15 mouse cellular contexts compared by ENCODE assay signal in genomic region chr10:21559769-21560168, GRCm38 (mm10). TPM values are rescaled to one million over a fixed set of nuclear protein-coding genes. Genes with fewer than 3 reads are reported as not detected.
A peak's percentile ranks its signal among the peaks of the same experiment; 100 is the strongest.
DNase-seq lines count a peak whose midpoint lies in the region; ATAC-seq and TF ChIP-seq lines count a peak whose summit lies in the region.
"Had no signal": no experiment of that assay in that cellular context is flagged by ENCODE, and none has a peak within 500 bp of the region (broad histone marks: within the 10 kb centered on the region; RNA-seq: fewer than 3 reads in every experiment).

No protein-coding gene starts in this region.

- no peaks in the 10 kb centered on the region for H3K27me3 ChIP-seq in hindbrain, embryonic 15.5 days
- no peaks in the 10 kb centered on the region for H3K27me3 ChIP-seq in hindbrain, embryonic 10.5 days (ENCODE audit: insufficient read depth, poor library complexity, severe bottlenecking)
- no peaks in the 10 kb centered on the region for H3K27me3 ChIP-seq in neural tube, embryonic 14.5 days (ENCODE audit: control insufficient read depth, insufficient read depth, low read length)
- no peaks in the 10 kb centered on the region for H3K27me3 ChIP-seq in liver, postnatal 0 days (ENCODE audit: insufficient read depth, low read length)
- H3K27me3 ChIP-seq: CH12.LX; midbrain, embryonic 15.5 days had no signal

- 0 out of 2 replicates have a peak overlapping the region, but pooled peaks have one; percentile 6 for H3K4me2 ChIP-seq in hindbrain, embryonic 15.5 days
- peak overlapping the region; percentile 1; the same call in 1 of the 2 replicates for H3K4me2 ChIP-seq in neural tube, embryonic 14.5 days (ENCODE audit: low read depth, low read length)
- no peak overlapping the region for H3K4me2 ChIP-seq in liver, postnatal 0 days (ENCODE audit: low read depth, low read length)
- H3K4me2 ChIP-seq: midbrain, embryonic 15.5 days had no signal

- H3K9me3 ChIP-seq in hindbrain, embryonic 15.5 days: no peaks in the 10 kb centered on the region
- H3K9me3 ChIP-seq in hindbrain, embryonic 10.5 days: no peaks in the 10 kb centered on the region
- H3K9me3 ChIP-seq in neural tube, embryonic 14.5 days (ENCODE audit: control insufficient read depth, low read length): no peaks in the 10 kb centered on the region
- H3K9me3 ChIP-seq in liver, postnatal 0 days (ENCODE audit: low read length): no peaks in the 10 kb centered on the region
- H3K9me3 ChIP-seq: midbrain, embryonic 15.5 days had no signal

- TF ChIP-seq EP300 in liver, postnatal 0 days (IDR thresholded peaks at IDR 0.05; ENCODE audit: low read depth): no peak

- no peak overlapping the region for H3K4me3 ChIP-seq in hindbrain, embryonic 15.5 days
- H3K4me3 ChIP-seq in hindbrain, embryonic 10.5 days: no peak overlapping the region
- no peak overlapping the region for H3K4me3 ChIP-seq in neural tube, embryonic 14.5 days (ENCODE audit: low read depth, low read length)
- no peak overlapping the region for H3K4me3 ChIP-seq in liver, postnatal 0 days (ENCODE audit: low read depth, low read length)
- H3K4me3 ChIP-seq: midbrain, embryonic 15.5 days had no signal

- H3K4me1 ChIP-seq in hindbrain, embryonic 15.5 days (replicated peaks): no peaks in the 10 kb centered on the region
- H3K4me1 ChIP-seq in hindbrain, embryonic 10.5 days (replicated peaks): no peaks in the 10 kb centered on the region
- no peaks in the 10 kb centered on the region for H3K4me1 ChIP-seq in neural tube, embryonic 14.5 days (ENCODE audit: control insufficient read depth, insufficient read depth, low read length)
- no peaks in the 10 kb centered on the region for H3K4me1 ChIP-seq in liver, postnatal 0 days (ENCODE audit: insufficient read depth)
- H3K4me1 ChIP-seq: midbrain, embryonic 15.5 days had no signal

- no peak overlapping the region for H3K27ac ChIP-seq in hindbrain, embryonic 15.5 days (replicated peaks)
- H3K27ac ChIP-seq in hindbrain, embryonic 10.5 days: no peak overlapping the region
- H3K27ac ChIP-seq in neural tube, embryonic 14.5 days (ENCODE audit: low read depth, low read length): no peak overlapping the region; the same call in 1 of the 2 replicates
- H3K27ac ChIP-seq in liver, postnatal 0 days (ENCODE audit: low read depth): no peak overlapping the region
- H3K27ac ChIP-seq: midbrain, embryonic 15.5 days had no signal

- no peak for TF ChIP-seq CTCF in liver, postnatal 0 days (IDR thresholded peaks at IDR 0.05; ENCODE audit: low read depth)

- no peak overlapping the region for H3K9ac ChIP-seq in hindbrain, embryonic 15.5 days
- 0 out of 2 replicates have a peak overlapping the region, but pooled peaks have one; percentile 11 for H3K9ac ChIP-seq in neural tube, embryonic 14.5 days (replicated peaks; ENCODE audit: low read depth, low read length)
- no peak overlapping the region for H3K9ac ChIP-seq in liver, postnatal 0 days (replicated peaks)
- H3K9ac ChIP-seq: midbrain, embryonic 15.5 days had no signal

- H3K36me3 ChIP-seq in hindbrain, embryonic 15.5 days: no peaks in the 10 kb centered on the region
- H3K36me3 ChIP-seq in hindbrain, embryonic 10.5 days: no peaks in the 10 kb centered on the region
- H3K36me3 ChIP-seq in neural tube, embryonic 14.5 days (ENCODE audit: control insufficient read depth, insufficient read depth, low read length): no peaks in the 10 kb centered on the region
- H3K36me3 ChIP-seq in liver, postnatal 0 days (replicated peaks; ENCODE audit: insufficient read depth, low read length): no peaks in the 10 kb centered on the region
- H3K36me3 ChIP-seq: midbrain, embryonic 15.5 days had no signal

- DNase-seq in hindbrain, embryonic 10.5 days (ENCODE audit: low spot score): no peak
- peak; percentile 31 to 51 for DNase-seq in adrenal gland, postnatal 36 days
- DNase-seq in kidney, postnatal 10 days: peak; percentile 70
- DNase-seq in cerebellum, postnatal 36 days: no peak
- no peak for DNase-seq in right cerebral cortex, postnatal 25 days
- no peak for DNase-seq in liver, postnatal 0 days
- DNase-seq: cerebellum, adult 2 months; lung, adult 18-20 months had no signal

- 61% methylated on average over 15 of the region's 15 CpGs for WGBS in hindbrain, embryonic 15.5 days
- 87% methylated on average over 15 of the region's 15 CpGs for WGBS in hindbrain, embryonic 10.5 days
- 34% methylated on average over 15 of the region's 15 CpGs for WGBS in neural tube, embryonic 14.5 days
- 50% methylated on average over 15 of the region's 15 CpGs for WGBS in liver, postnatal 0 days (ENCODE audit: insufficient replicate concordance)

- ATAC-seq in hindbrain, embryonic 15.5 days (ENCODE audit: low FRiP score, low read depth): no peak
- ATAC-seq in neural tube, embryonic 14.5 days (ENCODE audit: low read depth): peak; percentile 76
- no peak for ATAC-seq in liver, postnatal 0 days
- ATAC-seq: midbrain, embryonic 15.5 days had no signal

RNA-seq across cellular contexts. Expression of gene 1700020N01Rik, which starts 33.2 kb away (rescaled TPM):
- polyA plus RNA-seq in hindbrain, embryonic 15.5 days (2015; fragmentation: Nextera tagmentation; extraction: Ambion mirVana): not detected in 2 replicates
- polyA plus RNA-seq in hindbrain, embryonic 10.5 days (2016; fragmentation: Nextera tagmentation; extraction: Ambion mirVana): not detected in 2 replicates
- total RNA-seq in adrenal gland, postnatal 36 days (2021): not detected
- polyA plus RNA-seq in neural tube, embryonic 14.5 days (2014; fragmentation: Nextera tagmentation; extraction: Ambion mirVana): not detected in 2 replicates
- 0.09 TPM in 1 of 2 replicates, not detected in the other for polyA plus RNA-seq in liver, postnatal 0 days (2015; fragmentation: Nextera tagmentation; extraction: Ambion mirVana)
- total RNA-seq: CH12.LX; gastrocnemius, adult 18-20 months; layer of hippocampus, postnatal 14 days had no signal
- polyA plus RNA-seq: cerebellum, adult 2 months; heart, postnatal 0 days; midbrain, embryonic 15.5 days had no signal

Comparison
In these comparisons a context has a peak if more than half of its experiments do, and no peak if none do; other contexts are left out.
1. DNase-seq: peak in adrenal gland, postnatal 36 days (2 of 2) and kidney, postnatal 10 days (single experiment); none in hindbrain, embryonic 10.5 days (single experiment), cerebellum, postnatal 36 days (0 of 2), right cerebral cortex, postnatal 25 days (single experiment) and liver, postnatal 0 days (single experiment).